Mouse (Mus musculus): Measurements from ENCODE around the gene Gm27027. TPM values are rescaled to one million over a fixed set of nuclear protein-coding genes. Genes with fewer than 3 reads are reported as not detected.

Gene Gm27027
- polyA plus RNA-seq, 1 experiment from 2014 or later = not detected

DNA sequence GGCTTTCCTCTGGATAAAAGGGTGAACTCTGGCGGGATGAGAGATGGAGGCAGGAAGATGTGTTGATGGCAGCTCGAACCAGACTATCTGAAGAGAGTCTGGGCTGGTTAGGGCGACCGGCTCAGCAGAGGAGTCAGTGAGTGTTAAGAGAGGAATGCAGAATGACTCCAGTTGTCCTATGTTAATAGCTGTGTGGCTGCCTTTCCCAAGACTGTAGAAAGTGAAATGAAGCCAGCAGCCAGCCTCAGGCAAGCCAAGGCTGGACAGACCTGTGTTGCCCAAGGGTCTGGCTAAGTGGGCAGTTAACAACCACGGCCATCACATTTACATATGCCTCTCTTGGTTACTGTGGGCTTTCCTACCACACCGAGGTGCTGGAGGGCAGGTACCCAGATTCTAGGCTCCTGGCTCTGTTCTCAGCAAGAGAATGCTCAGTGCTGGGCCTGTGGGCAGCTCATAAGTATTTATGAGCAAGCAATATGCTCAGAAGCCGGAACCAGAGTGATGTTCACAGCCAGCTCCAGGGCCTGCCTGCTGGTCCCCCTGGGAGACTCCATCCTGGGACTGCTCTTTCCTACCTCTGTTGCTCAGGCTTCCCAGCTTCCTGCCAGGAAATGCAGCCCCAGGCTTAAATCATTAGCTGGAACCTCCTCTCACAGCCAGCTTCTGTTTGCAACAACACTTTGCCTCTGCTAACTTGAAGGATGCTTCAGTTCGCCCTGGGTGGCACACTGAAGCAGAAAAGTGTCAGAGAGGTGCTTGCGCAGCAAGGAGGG is 88.4 kb downstream of the Gm27027 start:
- Histone ChIP-seq H3K27ac (peak overlapping the region; percentile 68), H3K9ac (replicated peaks) (0 out of 2 replicates have a peak overlapping the region, but pooled peaks have one; percentile 1), H3K27me3 (no peaks in the 10 kb centered on the region), H3K9me3 (no peaks in the 10 kb centered on the region), H3K36me3 (no peaks in the 10 kb centered on the region), H3K4me1 (replicated peaks) (peaks cover 25% of the 10 kb centered on the region), H3K4me3 (replicated peaks) (no peak overlapping the region), H3K4me2 (replicated peaks) (no peak overlapping the region)
- WGBS = 64% methylated on average over 9 of the region's 9 CpGs
- ATAC-seq = peak; percentile 64

Other genes with a start within 250 kb of the Gm27027 start
- 57.6 and 69.1 TPM in 2 replicates for gene Ext2, start 173.8 kb downstream of the Gm27027 start, polyA plus RNA-seq (2015; fragmentation: Nextera tagmentation; extraction: Ambion mirVana)
- gene Accs, start 146.4 kb downstream of the Gm27027 start, polyA plus RNA-seq (2015; fragmentation: Nextera tagmentation; extraction: Ambion mirVana) = 6.8 and 7.1 TPM in 2 replicates
- 0.28 and 0.30 TPM in 2 replicates for gene Accsl, start 127.2 kb downstream of the Gm27027 start, polyA plus RNA-seq (2015; fragmentation: Nextera tagmentation; extraction: Ambion mirVana)
- 3.0 and 5.0 TPM in 2 replicates for gene Gm13889, start 39.2 kb downstream of the Gm27027 start, polyA plus RNA-seq (2015; fragmentation: Nextera tagmentation; extraction: Ambion mirVana)
- gene Alkbh3, start 14.5 kb upstream of the Gm27027 start, polyA plus RNA-seq (2015; fragmentation: Nextera tagmentation; extraction: Ambion mirVana) = 53.5 and 59.6 TPM in 2 replicates
- gene Hsd17b12, start 161.6 kb upstream of the Gm27027 start, polyA plus RNA-seq (2015; fragmentation: Nextera tagmentation; extraction: Ambion mirVana) = 122 and 131 TPM in 2 replicates

All from midbrain, embryonic 13.5 days (tissue).